Mouse (Mus musculus): ENCODE data around the gene Gata1. TPM values are rescaled to one million over a fixed set of nuclear protein-coding genes. Genes with fewer than 3 reads are reported as not detected.
"Not testable (repeated sequence)": the region's sequence is repeated elsewhere in the genome, so short reads cannot be mapped to it uniquely, and the experiment has no call there.

The Gata1 gene
- polyA plus RNA-seq, 1 experiment from 2014 or later, result 9.7 TPM

- 0 out of 2 replicates have a peak within 1 kb of the TSS, but pooled peaks have one; percentile 5 for H3K4me3 ChIP-seq (replicated peaks)
- 0 out of 2 replicates have a peak, but pooled peaks cover 4% of the 10 kb centered on the region for H3K4me1 ChIP-seq
- no peaks in the 10 kb centered on the region for H3K9me3 ChIP-seq
- WGBS, result 16% methylated on average over 39 of the region's 40 CpGs
- no peak within 1 kb of the TSS for H3K9ac ChIP-seq
- peaks cover 35% of the 10 kb centered on the region for H3K27me3 ChIP-seq (replicated peaks)
- H3K4me2 ChIP-seq, result peak within 1 kb of the TSS; percentile 23; the same call in 1 of the 2 replicates
- no peak for ATAC-seq (ENCODE audit: insufficient read depth, low FRiP score, low read depth)
- H3K36me3 ChIP-seq, result no peaks in the 10 kb centered on the region
- H3K27ac ChIP-seq, result no peak within 1 kb of the TSS
Observed at GRCm38 (mm10) chrX:7919601-7920383, 58.1 kb downstream of the Gata1 start, which contains the start of gene Pcsk1n. Gene Pcsk1n, plus strand, starts transcription at chrX:7919822.

GRCm38 (mm10) chrX:7917960-7918359 is 59.9 kb downstream of the Gata1 start:
- not testable (repeated sequence) for H3K36me3 ChIP-seq; H3K4me3 ChIP-seq (replicated peaks); H3K27ac ChIP-seq; ATAC-seq (ENCODE audit: insufficient read depth, low FRiP score, low read depth); H3K4me2 ChIP-seq; H3K4me1 ChIP-seq; H3K9me3 ChIP-seq; H3K9ac ChIP-seq
- H3K27me3 ChIP-seq (replicated peaks), result peaks cover 25% of the 10 kb centered on the region
- WGBS, result 71% methylated on average over 6 of the region's 6 CpGs

GRCm38 (mm10) chrX:7915669-7916068 is 62.2 kb downstream of the Gata1 start:
- H3K9me3 ChIP-seq; H3K4me1 ChIP-seq; H3K27ac ChIP-seq; H3K4me3 ChIP-seq (replicated peaks); H3K4me2 ChIP-seq; ATAC-seq (ENCODE audit: insufficient read depth, low FRiP score, low read depth); H3K9ac ChIP-seq; H3K36me3 ChIP-seq: not testable (repeated sequence)
- 15% methylated on average over 3 of the region's 3 CpGs for WGBS
- H3K27me3 ChIP-seq (replicated peaks), result peaks cover 12% of the 10 kb centered on the region; the same call in 1 of the 2 replicates

- H3K4me2 ChIP-seq, result no peak overlapping the region
- no peak overlapping the region for H3K9ac ChIP-seq
- H3K9me3 ChIP-seq, result no peaks in the 10 kb centered on the region
- ATAC-seq (ENCODE audit: insufficient read depth, low FRiP score, low read depth), result no peak
- H3K27me3 ChIP-seq (replicated peaks), result no peaks in the 10 kb centered on the region
- no peak overlapping the region for H3K4me3 ChIP-seq (replicated peaks)
- no peaks in the 10 kb centered on the region for H3K4me1 ChIP-seq
- 64% methylated on average over 6 of the region's 6 CpGs for WGBS
- no peak overlapping the region for H3K27ac ChIP-seq
- no peaks in the 10 kb centered on the region for H3K36me3 ChIP-seq
Observed at GRCm38 (mm10) chrX:7910473-7910872, 67.4 kb downstream of the Gata1 start.

Other genes starting within 250 kb of the Gata1 start
- 58.3 and 60.9 TPM in 2 replicates for gene Praf2, start 249.6 kb downstream of the Gata1 start, polyA plus RNA-seq (2015; fragmentation: Nextera tagmentation; extraction: Ambion mirVana)
- 16.0 and 22.2 TPM in 2 replicates for gene Ccdc120, start 227.2 kb downstream of the Gata1 start, polyA plus RNA-seq (2015; fragmentation: Nextera tagmentation; extraction: Ambion mirVana)
- gene Tfe3, start 215.5 kb downstream of the Gata1 start, polyA plus RNA-seq (2015; fragmentation: Nextera tagmentation; extraction: Ambion mirVana), result 26.2 and 29.9 TPM in 2 replicates
- gene Gripap1, start 188.3 kb downstream of the Gata1 start, polyA plus RNA-seq (2015; fragmentation: Nextera tagmentation; extraction: Ambion mirVana), result 38.9 and 42.4 TPM in 2 replicates
- gene Kcnd1, start 155.8 kb downstream of the Gata1 start, polyA plus RNA-seq (2015; fragmentation: Nextera tagmentation; extraction: Ambion mirVana), result 1.4 and 1.5 TPM in 2 replicates
- 44.3 and 44.7 TPM in 2 replicates for gene Otud5, start 136.7 kb downstream of the Gata1 start, polyA plus RNA-seq (2015; fragmentation: Nextera tagmentation; extraction: Ambion mirVana)
- gene Pim2, start 99.8 kb downstream of the Gata1 start, polyA plus RNA-seq (2015; fragmentation: Nextera tagmentation; extraction: Ambion mirVana), result 10.3 and 15.9 TPM in 2 replicates
- gene Slc35a2, start 94.0 kb downstream of the Gata1 start, polyA plus RNA-seq (2015; fragmentation: Nextera tagmentation; extraction: Ambion mirVana), result 39.0 and 39.4 TPM in 2 replicates
- gene Pqbp1, start 78.8 kb downstream of the Gata1 start, polyA plus RNA-seq (2015; fragmentation: Nextera tagmentation; extraction: Ambion mirVana), result 110 and 111 TPM in 2 replicates
- 141 and 148 TPM in 2 replicates for gene Timm17b, start 78.7 kb downstream of the Gata1 start, polyA plus RNA-seq (2015; fragmentation: Nextera tagmentation; extraction: Ambion mirVana)
- not detected in 2 replicates for gene Gm10491, start 70.2 kb downstream of the Gata1 start, polyA plus RNA-seq (2015; fragmentation: Nextera tagmentation; extraction: Ambion mirVana)
- not detected in 2 replicates for gene Gm10490, start 68.5 kb downstream of the Gata1 start, polyA plus RNA-seq (2015; fragmentation: Nextera tagmentation; extraction: Ambion mirVana)
- gene Pcsk1n, start 58.2 kb downstream of the Gata1 start, polyA plus RNA-seq (2015; fragmentation: Nextera tagmentation; extraction: Ambion mirVana), result 13.0 and 13.2 TPM in 2 replicates
- gene Eras, start 49.5 kb downstream of the Gata1 start, polyA plus RNA-seq (2015; fragmentation: Nextera tagmentation; extraction: Ambion mirVana), result not detected in 2 replicates
- 19.9 and 22.4 TPM in 2 replicates for gene Hdac6, start 30.2 kb downstream of the Gata1 start, polyA plus RNA-seq (2015; fragmentation: Nextera tagmentation; extraction: Ambion mirVana)
- gene Glod5, start 40.4 kb upstream of the Gata1 start, polyA plus RNA-seq (2015; fragmentation: Nextera tagmentation; extraction: Ambion mirVana), result 1.2 and 1.3 TPM in 2 replicates
- 46.3 and 47.4 TPM in 2 replicates for gene Suv39h1, start 96.7 kb upstream of the Gata1 start, polyA plus RNA-seq (2015; fragmentation: Nextera tagmentation; extraction: Ambion mirVana)
- 0.48 and 1.2 TPM in 2 replicates for gene Was, start 112.4 kb upstream of the Gata1 start, polyA plus RNA-seq (2015; fragmentation: Nextera tagmentation; extraction: Ambion mirVana)
- 24.1 and 27.3 TPM in 2 replicates for gene Wdr13, start 154.8 kb upstream of the Gata1 start, polyA plus RNA-seq (2015; fragmentation: Nextera tagmentation; extraction: Ambion mirVana)
- gene Rbm3, start 167.8 kb upstream of the Gata1 start, polyA plus RNA-seq (2015; fragmentation: Nextera tagmentation; extraction: Ambion mirVana), result 421 and 436 TPM in 2 replicates
- 11.9 and 12.6 TPM in 2 replicates for gene Tbc1d25, start 198.1 kb upstream of the Gata1 start, polyA plus RNA-seq (2015; fragmentation: Nextera tagmentation; extraction: Ambion mirVana)
- gene Ebp, start 215.4 kb upstream of the Gata1 start, polyA plus RNA-seq (2015; fragmentation: Nextera tagmentation; extraction: Ambion mirVana), result 56.4 and 57.2 TPM in 2 replicates
- gene Porcn, start 228.5 kb upstream of the Gata1 start, polyA plus RNA-seq (2015; fragmentation: Nextera tagmentation; extraction: Ambion mirVana), result 11.3 and 11.8 TPM in 2 replicates